Mouse (Mus musculus) stomach, adult 2 months (tissue): ENCODE measurements around the gene Slc4a1ap. TPM values are rescaled to one million over a fixed set of nuclear protein-coding genes. Genes with fewer than 3 reads are reported as not detected.

ENCODE experiments used
- polyA plus RNA-seq: library from polyadenylated mRNA; depleted of rRNA; stranded (reverse); fragments of >200 nt; gene quantifications from 2 replicates; pipeline ENCODE4 v1.2.3, GENCODE M21; 2012; rRNA removed

Gene Slc4a1ap
- 4.0 and 6.3 TPM in 2 replicates for polyA plus RNA-seq

GRCm38 (mm10) chr5:31526354-31527116, at the start of gene Slc4a1ap:
TSS of gene Slc4a1ap (plus strand) at chr5:31526995.

GRCm38 (mm10) chr5:31485440-31485839, 41.4 kb upstream of the Slc4a1ap start, which contains the start of gene 4930548H24Rik:
TSS of gene 4930548H24Rik (plus strand) at chr5:31485740.

GRCm38 (mm10) chr5:31494513-31495297, 32.1 kb upstream of the Slc4a1ap start, which contains the start of gene Gpn1:
TSS of gene Gpn1 (plus strand) at chr5:31494741.

GRCm38 (mm10) chr5:31527707-31528106, 912 bp downstream of the Slc4a1ap start, which contains the start of gene Supt7l:
TSS of gene Supt7l (minus strand) at chr5:31527807.

GRCm38 (mm10) chr5:31596481-31597429, 70.0 kb downstream of the Slc4a1ap start, which contains the start of gene Mrpl33:
TSS of gene Mrpl33 (plus strand) at chr5:31596935.

Other genes with a start within 250 kb of the Slc4a1ap start
- gene Ift172, start 235.9 kb upstream of the Slc4a1ap start, polyA plus RNA-seq, result 11.9 and 14.9 TPM in 2 replicates
- gene Fndc4, start 230.9 kb upstream of the Slc4a1ap start, polyA plus RNA-seq, result 6.3 and 7.4 TPM in 2 replicates
- not detected in 2 replicates for gene Gckr, start 229.6 kb upstream of the Slc4a1ap start, polyA plus RNA-seq
- gene Zfp512, start 74.6 kb upstream of the Slc4a1ap start, polyA plus RNA-seq, result 2.3 and 3.3 TPM in 2 replicates
- not detected in 2 replicates for gene 4930548H24Rik, start 41.3 kb upstream of the Slc4a1ap start, polyA plus RNA-seq
- gene Gpn1, start 32.3 kb upstream of the Slc4a1ap start, polyA plus RNA-seq, result 5.8 and 10.8 TPM in 2 replicates
- 3.0 and 3.2 TPM in 2 replicates for gene Supt7l, start 812 bp downstream of the Slc4a1ap start, polyA plus RNA-seq
- gene Mrpl33, start 69.9 kb downstream of the Slc4a1ap start, polyA plus RNA-seq, result 2.7 TPM in 2 replicates
- gene Rbks, start 170.6 kb downstream of the Slc4a1ap start, polyA plus RNA-seq, result 1.9 and 2.1 TPM in 2 replicates
- 9.4 and 11.0 TPM in 2 replicates for gene Babam2, start 170.7 kb downstream of the Slc4a1ap start, polyA plus RNA-seq